Mouse (Mus musculus) lung, postnatal 4 days (tissue): Measurements from ENCODE around the gene Nsmce3.

Experiments
- DNase-seq, 2 experiments: peaks; one replicate each; pipeline ENCODE4 v3.0.0; 2021

The Nsmce3 gene

GRCm38 (mm10) chr7:64872743-64873241 is at the start of gene Nsmce3:
Gene Nsmce3 (minus strand): TSS chr7:64872997.
- peak; percentile 97 for DNase-seq

- DNase-seq, result no peak
Observed at GRCm38 (mm10) chr7:64921189-64921588, 48.4 kb upstream of the Nsmce3 start.

GRCm38 (mm10) chr7:64920735-64921134 is 47.9 kb upstream of the Nsmce3 start:
- no peak for DNase-seq

GRCm38 (mm10) chr7:64916654-64917053 is 43.9 kb upstream of the Nsmce3 start:
- DNase-seq, result no peak

GRCm38 (mm10) chr7:64915121-64915520 is 42.3 kb upstream of the Nsmce3 start:
- DNase-seq, result no peak

- no peak for DNase-seq
Observed at GRCm38 (mm10) chr7:64911945-64912344, 39.1 kb upstream of the Nsmce3 start.

- DNase-seq, result no peak
Observed at GRCm38 (mm10) chr7:64910208-64910607, 37.4 kb upstream of the Nsmce3 start.

- DNase-seq, result no peak
Observed at GRCm38 (mm10) chr7:64906955-64907354, 34.2 kb upstream of the Nsmce3 start.

GRCm38 (mm10) chr7:64905506-64905905 is 32.7 kb upstream of the Nsmce3 start:
- no peak for DNase-seq

GRCm38 (mm10) chr7:64900249-64900648 is 27.5 kb upstream of the Nsmce3 start:
- no peak for DNase-seq

GRCm38 (mm10) chr7:64896587-64896986 is 23.8 kb upstream of the Nsmce3 start:
- DNase-seq, result peak in 1 of 2 experiments; percentile 28

- peak in 1 of 2 experiments; percentile 55 for DNase-seq
Observed at GRCm38 (mm10) chr7:64895685-64896101, 22.9 kb upstream of the Nsmce3 start.

GRCm38 (mm10) chr7:64891139-64891538 is 18.3 kb upstream of the Nsmce3 start:
- DNase-seq, result no peak

GRCm38 (mm10) chr7:64889919-64890318 is 17.1 kb upstream of the Nsmce3 start:
- peak; percentile 30 to 58 for DNase-seq

GRCm38 (mm10) chr7:64884187-64884862 is 11.5 kb upstream of the Nsmce3 start:
- no peak for DNase-seq

- no peak for DNase-seq
Observed at GRCm38 (mm10) chr7:64882243-64882642, 9.4 kb upstream of the Nsmce3 start.

GRCm38 (mm10) chr7:64881387-64881786 is 8.6 kb upstream of the Nsmce3 start:
- no peak for DNase-seq

GRCm38 (mm10) chr7:64880415-64880814 is 7.6 kb upstream of the Nsmce3 start:
- DNase-seq, result no peak

GRCm38 (mm10) chr7:64874941-64875340 is 2.1 kb upstream of the Nsmce3 start:
- no peak for DNase-seq

GRCm38 (mm10) chr7:64873266-64873665 is 469 bp upstream of the Nsmce3 start:
- DNase-seq, result no peak

GRCm38 (mm10) chr7:64871987-64872742 is 632 bp downstream of the Nsmce3 start:
- DNase-seq, result no peak

GRCm38 (mm10) chr7:64869549-64870065 is 3.2 kb downstream of the Nsmce3 start:
- DNase-seq, result no peak

GRCm38 (mm10) chr7:64863538-64863937 is 9.3 kb downstream of the Nsmce3 start:
- DNase-seq, result no peak

GRCm38 (mm10) chr7:64862978-64863377 is 9.8 kb downstream of the Nsmce3 start:
- DNase-seq, result no peak
